Mouse (Mus musculus): ENCODE measurements around the gene Ccdc82. TPM values are rescaled to one million over a fixed set of nuclear protein-coding genes. Genes with fewer than 3 reads are reported as not detected.

Gene Ccdc82
- polyA plus RNA-seq (2015; fragmentation: Nextera tagmentation; extraction: Ambion mirVana), result 7.1 and 8.3 TPM in 2 replicates

- Histone ChIP-seq H3K9ac (peak within 1 kb of the TSS; percentile 73), H3K4me1 (peaks cover 19% of the 10 kb centered on the region), H3K4me2 (replicated peaks) (peak within 1 kb of the TSS; percentile 90), H3K9me3 (replicated peaks) (no peaks in the 10 kb centered on the region), H3K27me3 (no peaks in the 10 kb centered on the region), H3K36me3 (no peaks in the 10 kb centered on the region), H3K4me3 (replicated peaks) (peak within 1 kb of the TSS; percentile 63), H3K27ac (replicated peaks) (peak within 1 kb of the TSS; percentile 81)
- WGBS, result 5% methylated on average over 27 of the region's 39 CpGs
- ATAC-seq (ENCODE audit: insufficient number of reproducible peaks, low FRiP score, low TSS enrichment, low read depth), result peak; percentile 99
Observed at GRCm38 (mm10) chr9:13246815-13247638, at the start of gene Ccdc82. Ccdc82 (plus strand) TSS chr9:13246955.

GRCm38 (mm10) chr9:13200079-13200478 lies 46.7 kb upstream of the Ccdc82 start:
- no peak overlapping the region for H3K9ac ChIP-seq
- no peak overlapping the region for H3K27ac ChIP-seq (replicated peaks)
- no peak overlapping the region for H3K4me2 ChIP-seq (replicated peaks)
- no peaks in the 10 kb centered on the region for H3K27me3 ChIP-seq
- H3K9me3 ChIP-seq (replicated peaks), result no peaks in the 10 kb centered on the region
- no peaks in the 10 kb centered on the region for H3K36me3 ChIP-seq
- H3K4me3 ChIP-seq (replicated peaks), result no peak overlapping the region
- ATAC-seq (ENCODE audit: insufficient number of reproducible peaks, low FRiP score, low TSS enrichment, low read depth), result no peak
- WGBS, result 60% methylated on average over 3 of the region's 3 CpGs
- no peaks in the 10 kb centered on the region for H3K4me1 ChIP-seq

- Histone ChIP-seq H3K27me3 (no peaks in the 10 kb centered on the region), H3K4me3 (replicated peaks) (no peak overlapping the region), H3K27ac (replicated peaks) (no peak overlapping the region), H3K4me1 (no peaks in the 10 kb centered on the region), H3K9me3 (replicated peaks) (no peaks in the 10 kb centered on the region), H3K36me3 (no peaks in the 10 kb centered on the region), H3K4me2 (replicated peaks) (no peak overlapping the region), H3K9ac (no peak overlapping the region)
- ATAC-seq (ENCODE audit: insufficient number of reproducible peaks, low FRiP score, low TSS enrichment, low read depth), result no peak
- WGBS, result 78% methylated on average over 1 of the region's 1 CpGs
Observed at GRCm38 (mm10) chr9:13203109-13203508, 43.6 kb upstream of the Ccdc82 start.

GRCm38 (mm10) chr9:13203681-13204080 lies 43.1 kb upstream of the Ccdc82 start:
- 86% methylated on average over 5 of the region's 5 CpGs for WGBS
- H3K27ac ChIP-seq (replicated peaks), result no peak overlapping the region
- H3K9ac ChIP-seq, result no peak overlapping the region
- no peak overlapping the region for H3K4me2 ChIP-seq (replicated peaks)
- no peak overlapping the region for H3K4me3 ChIP-seq (replicated peaks)
- H3K36me3 ChIP-seq, result no peaks in the 10 kb centered on the region
- H3K4me1 ChIP-seq, result no peaks in the 10 kb centered on the region
- ATAC-seq (ENCODE audit: insufficient number of reproducible peaks, low FRiP score, low TSS enrichment, low read depth), result no peak
- H3K27me3 ChIP-seq, result no peaks in the 10 kb centered on the region
- H3K9me3 ChIP-seq (replicated peaks), result no peaks in the 10 kb centered on the region

DNA sequence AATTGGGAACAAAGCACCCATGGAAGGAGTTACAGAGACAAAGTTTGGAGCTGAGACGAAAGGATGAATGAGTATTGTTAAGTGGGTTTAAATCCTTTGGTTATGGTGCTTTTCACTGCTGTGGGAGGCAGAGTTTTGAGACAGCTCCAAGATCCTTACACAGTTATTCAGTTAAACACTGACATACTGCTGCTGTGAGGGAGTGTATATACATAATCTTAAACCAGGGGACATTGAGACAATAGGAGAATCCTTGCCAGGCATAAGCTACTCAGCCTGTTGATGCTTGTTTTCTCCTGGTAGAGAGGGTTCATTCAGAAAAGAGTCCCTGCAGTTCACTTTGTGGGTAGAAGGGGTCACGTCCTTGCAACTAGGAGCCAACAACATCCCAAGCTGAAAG lies 40.4 kb upstream of the Ccdc82 start:
- Histone ChIP-seq H3K4me3 (replicated peaks) (no peak overlapping the region), H3K4me1 (no peaks in the 10 kb centered on the region), H3K9ac (no peak overlapping the region), H3K36me3 (no peaks in the 10 kb centered on the region), H3K27me3 (no peaks in the 10 kb centered on the region), H3K4me2 (replicated peaks) (no peak overlapping the region), H3K9me3 (replicated peaks) (no peaks in the 10 kb centered on the region), H3K27ac (replicated peaks) (no peak overlapping the region)
- ATAC-seq (ENCODE audit: insufficient number of reproducible peaks, low FRiP score, low TSS enrichment, low read depth), result no peak
- 47% methylated on average over 2 of the region's 2 CpGs for WGBS

- Histone ChIP-seq H3K9me3 (replicated peaks) (no peaks in the 10 kb centered on the region), H3K36me3 (no peaks in the 10 kb centered on the region), H3K4me3 (replicated peaks) (no peak overlapping the region), H3K9ac (no peak overlapping the region), H3K27ac (replicated peaks) (no peak overlapping the region), H3K27me3 (no peaks in the 10 kb centered on the region), H3K4me2 (replicated peaks) (no peak overlapping the region), H3K4me1 (no peaks in the 10 kb centered on the region)
- WGBS, result 89% methylated on average over 1 of the region's 1 CpGs
- no peak for ATAC-seq (ENCODE audit: insufficient number of reproducible peaks, low FRiP score, low TSS enrichment, low read depth)
Observed at GRCm38 (mm10) chr9:13225872-13226271, 20.9 kb upstream of the Ccdc82 start.

DNA sequence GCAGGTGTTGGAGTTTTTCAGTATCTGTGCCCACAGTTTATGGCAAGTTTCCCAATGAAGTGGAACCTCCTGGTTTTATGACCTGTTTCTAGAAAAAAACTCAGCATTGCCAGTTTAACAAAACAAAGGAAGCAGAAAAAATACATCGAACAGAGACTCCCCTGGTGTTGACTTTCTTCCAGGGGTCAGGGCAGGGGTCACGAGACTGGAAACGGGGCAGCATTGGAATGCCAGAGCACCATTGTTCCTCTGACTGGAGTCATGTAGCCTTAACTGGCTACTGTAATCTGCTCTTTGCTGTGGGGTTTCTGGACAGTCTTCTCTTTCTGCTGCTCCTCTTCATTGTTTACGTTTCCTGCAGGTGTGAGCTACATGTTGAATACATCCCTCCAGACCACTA lies 16.2 kb upstream of the Ccdc82 start:
- H3K36me3 ChIP-seq, result no peaks in the 10 kb centered on the region
- H3K9ac ChIP-seq, result no peak overlapping the region
- H3K4me3 ChIP-seq (replicated peaks), result no peak overlapping the region
- H3K4me1 ChIP-seq, result no peaks in the 10 kb centered on the region
- no peaks in the 10 kb centered on the region for H3K27me3 ChIP-seq
- H3K27ac ChIP-seq (replicated peaks), result no peak overlapping the region
- 5% methylated on average over 4 of the region's 4 CpGs for WGBS
- H3K9me3 ChIP-seq (replicated peaks), result no peaks in the 10 kb centered on the region
- no peak for ATAC-seq (ENCODE audit: insufficient number of reproducible peaks, low FRiP score, low TSS enrichment, low read depth)
- no peak overlapping the region for H3K4me2 ChIP-seq (replicated peaks)

- ATAC-seq (ENCODE audit: insufficient number of reproducible peaks, low FRiP score, low TSS enrichment, low read depth), result no peak
- no peak overlapping the region for H3K4me3 ChIP-seq (replicated peaks)
- H3K27me3 ChIP-seq, result no peaks in the 10 kb centered on the region
- H3K9me3 ChIP-seq (replicated peaks), result no peaks in the 10 kb centered on the region
- no peaks in the 10 kb centered on the region for H3K4me1 ChIP-seq
- 12% methylated on average over 5 of the region's 5 CpGs for WGBS
- H3K4me2 ChIP-seq (replicated peaks), result no peak overlapping the region
- H3K36me3 ChIP-seq, result no peaks in the 10 kb centered on the region
- no peak overlapping the region for H3K9ac ChIP-seq
- no peak overlapping the region for H3K27ac ChIP-seq (replicated peaks)
Observed at GRCm38 (mm10) chr9:13231545-13232216, 15.1 kb upstream of the Ccdc82 start.

DNA sequence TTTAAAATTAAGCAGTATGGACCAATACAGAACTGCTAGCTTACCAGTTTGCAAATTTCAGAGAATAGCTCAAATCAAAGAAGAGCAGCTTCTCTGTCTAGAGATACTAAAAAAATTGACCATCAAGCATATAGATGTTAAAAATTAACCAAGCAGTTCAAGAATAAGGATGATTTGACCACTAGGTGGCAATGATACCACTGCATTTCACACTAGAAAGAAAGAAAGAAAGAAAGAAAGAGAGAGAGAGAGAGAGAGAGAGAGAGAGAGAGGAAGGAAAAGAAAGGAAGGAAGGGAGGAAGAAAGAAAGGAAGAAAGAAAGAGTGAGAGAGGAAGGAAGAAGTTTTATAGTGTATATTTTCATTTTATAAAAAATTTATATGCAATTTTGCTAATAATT lies 4.4 kb upstream of the Ccdc82 start:
- no peak for ATAC-seq (ENCODE audit: insufficient number of reproducible peaks, low FRiP score, low TSS enrichment, low read depth)
- Histone ChIP-seq H3K9ac (no peak overlapping the region), H3K4me3 (replicated peaks) (no peak overlapping the region), H3K4me1 (peaks cover 15% of the 10 kb centered on the region), H3K27ac (replicated peaks) (no peak overlapping the region), H3K4me2 (replicated peaks) (no peak overlapping the region), H3K36me3 (no peaks in the 10 kb centered on the region), H3K9me3 (replicated peaks) (no peaks in the 10 kb centered on the region), H3K27me3 (no peaks in the 10 kb centered on the region)

DNA sequence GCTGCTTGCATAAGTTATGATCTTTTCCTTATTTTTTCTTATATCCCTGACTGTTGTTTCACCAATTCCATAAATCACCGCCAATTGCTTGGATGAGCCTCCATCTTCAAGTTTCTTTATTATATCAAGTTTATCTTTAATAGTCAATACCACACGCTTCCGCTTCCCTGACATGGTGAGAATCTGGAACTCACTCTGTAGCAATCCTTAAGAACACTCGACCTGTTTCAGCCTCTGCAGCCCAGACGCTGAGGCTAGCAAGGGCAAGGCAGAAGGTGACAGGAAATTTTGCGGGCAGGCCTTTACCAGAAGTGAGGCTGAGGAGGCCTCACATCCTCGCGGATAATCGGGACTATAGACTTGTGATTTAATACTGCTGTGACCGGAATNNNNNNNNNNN lies 1.3 kb upstream of the Ccdc82 start, which contains the start of gene Jrkl:
Jrkl (minus strand) TSS at position 349 of the 400 bp plus-strand sequence.
- Histone ChIP-seq H3K9ac (0 out of 2 replicates have a peak within 1 kb of the TSS, but pooled peaks have one; percentile 18), H3K9me3 (replicated peaks) (no peaks in the 10 kb centered on the region), H3K36me3 (no peaks in the 10 kb centered on the region), H3K27me3 (no peaks in the 10 kb centered on the region), H3K27ac (replicated peaks) (peak within 1 kb of the TSS; percentile 76), H3K4me1 (peaks cover 19% of the 10 kb centered on the region), H3K4me3 (replicated peaks) (peak within 1 kb of the TSS; percentile 63), H3K4me2 (replicated peaks) (peak within 1 kb of the TSS; percentile 56)
- ATAC-seq (ENCODE audit: insufficient number of reproducible peaks, low FRiP score, low TSS enrichment, low read depth), result no peak
- 5% methylated on average over 10 of the region's 10 CpGs for WGBS

GRCm38 (mm10) chr9:13248104-13248503 lies 1.3 kb downstream of the Ccdc82 start:
- no peak overlapping the region for H3K27ac ChIP-seq (replicated peaks)
- no peaks in the 10 kb centered on the region for H3K27me3 ChIP-seq
- 94% methylated on average over 4 of the region's 4 CpGs for WGBS
- peaks cover 19% of the 10 kb centered on the region for H3K4me1 ChIP-seq
- no peak for ATAC-seq (ENCODE audit: insufficient number of reproducible peaks, low FRiP score, low TSS enrichment, low read depth)
- H3K9ac ChIP-seq, result no peak overlapping the region
- H3K4me3 ChIP-seq (replicated peaks), result no peak overlapping the region
- no peak overlapping the region for H3K4me2 ChIP-seq (replicated peaks)
- H3K36me3 ChIP-seq, result no peaks in the 10 kb centered on the region
- H3K9me3 ChIP-seq (replicated peaks), result no peaks in the 10 kb centered on the region
